Mouse (Mus musculus) limb, embryonic 11.5 days (tissue): ENCODE measurements around the gene Wdfy3. TPM values are rescaled to one million over a fixed set of nuclear protein-coding genes. Genes with fewer than 3 reads are reported as not detected.

Source experiments
- ATAC-seq: fragments of 200-750 bp; cut with Nextera tagmentation; 2 replicates; pipeline ENCODE4 v1.8.0; 2017; ENCODE audit warnings: low read depth; ENCODE audit not compliant: insufficient number of reproducible peaks, low FRiP score, low TSS enrichment
- DNase-seq: peaks from one replicate; pipeline ENCODE4 v3.0.0-alpha.2; 2015; ENCODE audit warnings: low spot score
- H3K27ac ChIP-seq: fragments of 300-500 bp; sonication (generic); replicated peaks from 2 replicates; pipeline ENCODE4 v1.5.1; 2014; ENCODE audit warnings: low read depth, mild to moderate bottlenecking, low read length
- H3K27me3 ChIP-seq: fragments of 300-500 bp; sonication (generic); 2 replicates; pipeline ENCODE4 v1.6.1; 2014; ENCODE audit warnings: mild to moderate bottlenecking, low read length, mixed read lengths; ENCODE audit not compliant: control insufficient read depth, insufficient read depth
- H3K36me3 ChIP-seq: fragments of 300-500 bp; sonication (generic); 2 replicates; pipeline ENCODE4 v1.6.1; 2014; ENCODE audit warnings: mild to moderate bottlenecking, low read length, moderate library complexity, mixed read lengths; ENCODE audit not compliant: control insufficient read depth, insufficient read depth
- H3K4me1 ChIP-seq: fragments of 300-500 bp; sonication (generic); 2 replicates; pipeline ENCODE4 v1.6.1; 2014; ENCODE audit warnings: low read length, mixed read lengths; ENCODE audit not compliant: control insufficient read depth, insufficient read depth
- H3K4me2 ChIP-seq: fragments of 300-500 bp; sonication (generic); 2 replicates; pipeline ENCODE4 v1.6.1; 2014; ENCODE audit warnings: low read depth, mild to moderate bottlenecking, moderate library complexity; ENCODE audit not compliant: severe bottlenecking
- H3K4me3 ChIP-seq: fragments of 300-500 bp; sonication (generic); 2 replicates; pipeline ENCODE4 v1.5.1; 2014; ENCODE audit warnings: low read depth, low read length
- H3K9ac ChIP-seq: fragments of 300-500 bp; sonication (generic); 2 replicates; pipeline ENCODE4 v1.6.1; 2014; ENCODE audit warnings: mild to moderate bottlenecking, low read length
- H3K9me3 ChIP-seq: fragments of 300-500 bp; sonication (generic); 2 replicates; pipeline ENCODE4 v1.6.1; 2016; ENCODE audit warnings: low read length; ENCODE audit not compliant: control insufficient read depth
- WGBS: fragments of 180-500 bp; shearing (Covaris S2); extraction: QIAGEN DNeasy Blood & Tissue Kit; methylation state at CpG from one replicate; pipeline ENCODE4 v1.1.7; 2014; 5-methylcytosine and 5-hydroxymethylcytosine counted together
- polyA plus RNA-seq: library from polyadenylated mRNA; unstranded; fragments of >200 nt; fragmentation: Nextera tagmentation; extraction: Ambion mirVana; gene quantifications from 2 replicates; pipeline ENCODE4 v1.2.1, GENCODE M21; 2014

The Wdfy3 gene
- polyA plus RNA-seq, 1 experiment from 2014 or later = 16.5 TPM

- no peaks in the 10 kb centered on the region for H3K9me3 ChIP-seq
- H3K4me1 ChIP-seq = no peaks in the 10 kb centered on the region
- H3K4me3 ChIP-seq = no peak overlapping the region
- H3K27me3 ChIP-seq = no peaks in the 10 kb centered on the region
- no peak overlapping the region for H3K27ac ChIP-seq
- ATAC-seq (no peak), DNase-seq (no peak)
- H3K9ac ChIP-seq = no peak overlapping the region
- H3K4me2 ChIP-seq = no peak overlapping the region
- WGBS = 77% methylated on average over 3 of the region's 3 CpGs
- no peaks in the 10 kb centered on the region for H3K36me3 ChIP-seq
Observed at GRCm38 (mm10) chr5:102003371-102003770, 66.3 kb downstream of the Wdfy3 start.

- WGBS = 84% methylated on average over 8 of the region's 8 CpGs
- ATAC-seq (no peak), DNase-seq (no peak)
- H3K4me2 ChIP-seq = no peak overlapping the region
- no peak overlapping the region for H3K9ac ChIP-seq
- H3K9me3 ChIP-seq = no peaks in the 10 kb centered on the region
- no peak overlapping the region for H3K4me3 ChIP-seq
- H3K36me3 ChIP-seq = no peaks in the 10 kb centered on the region
- H3K4me1 ChIP-seq = no peaks in the 10 kb centered on the region
- H3K27ac ChIP-seq = no peak overlapping the region
- H3K27me3 ChIP-seq = no peaks in the 10 kb centered on the region
Observed at GRCm38 (mm10) chr5:102001026-102001425, 68.7 kb downstream of the Wdfy3 start.

GRCm38 (mm10) chr5:101998971-101999370, 70.8 kb downstream of the Wdfy3 start:
- 68% methylated on average over 6 of the region's 6 CpGs for WGBS
- ATAC-seq (no peak), DNase-seq (no peak)
- Histone ChIP-seq H3K9ac (no peak overlapping the region), H3K9me3 (no peaks in the 10 kb centered on the region), H3K27me3 (no peaks in the 10 kb centered on the region), H3K4me3 (no peak overlapping the region), H3K4me2 (no peak overlapping the region), H3K27ac (no peak overlapping the region), H3K36me3 (no peaks in the 10 kb centered on the region), H3K4me1 (no peaks in the 10 kb centered on the region)

- no peaks in the 10 kb centered on the region for H3K9me3 ChIP-seq
- DNase-seq (no peak), ATAC-seq (no peak)
- no peaks in the 10 kb centered on the region for H3K4me1 ChIP-seq
- 91% methylated on average over 11 of the region's 11 CpGs for WGBS
- H3K9ac ChIP-seq = no peak overlapping the region
- H3K36me3 ChIP-seq = no peaks in the 10 kb centered on the region
- no peaks in the 10 kb centered on the region for H3K27me3 ChIP-seq
- no peak overlapping the region for H3K27ac ChIP-seq
- no peak overlapping the region for H3K4me3 ChIP-seq
- H3K4me2 ChIP-seq = no peak overlapping the region
Observed at GRCm38 (mm10) chr5:101996036-101996735, 73.5 kb downstream of the Wdfy3 start.

GRCm38 (mm10) chr5:101995451-101995995, 74.2 kb downstream of the Wdfy3 start:
- H3K4me3 ChIP-seq = no peak overlapping the region
- H3K9me3 ChIP-seq = no peaks in the 10 kb centered on the region
- H3K9ac ChIP-seq = no peak overlapping the region
- no peaks in the 10 kb centered on the region for H3K27me3 ChIP-seq
- ATAC-seq (no peak), DNase-seq (no peak)
- no peak overlapping the region for H3K27ac ChIP-seq
- H3K36me3 ChIP-seq = no peaks in the 10 kb centered on the region
- H3K4me2 ChIP-seq = no peak overlapping the region
- no peaks in the 10 kb centered on the region for H3K4me1 ChIP-seq
- whole genome bisulfite sequencing = 83% methylated on average over 3 of the region's 3 CpGs

- Histone ChIP-seq H3K36me3 (no peaks in the 10 kb centered on the region; the same call in 1 of the 2 replicates), H3K27ac (no peak overlapping the region), H3K9me3 (no peaks in the 10 kb centered on the region), H3K9ac (no peak overlapping the region), H3K4me3 (no peak overlapping the region), H3K27me3 (no peaks in the 10 kb centered on the region), H3K4me1 (no peaks in the 10 kb centered on the region), H3K4me2 (no peak overlapping the region)
- ATAC-seq (no peak), DNase-seq (no peak)
- WGBS = 63% methylated on average over 5 of the region's 5 CpGs
Observed at GRCm38 (mm10) chr5:101993996-101994395, 75.7 kb downstream of the Wdfy3 start.

GRCm38 (mm10) chr5:101992969-101993670, 76.6 kb downstream of the Wdfy3 start:
- WGBS = 96% methylated on average over 7 of the region's 7 CpGs
- no peak overlapping the region for H3K4me2 ChIP-seq
- no peak overlapping the region for H3K27ac ChIP-seq
- H3K9ac ChIP-seq = no peak overlapping the region
- no peak for DNase-seq
- no peak overlapping the region for H3K4me3 ChIP-seq
- no peaks in the 10 kb centered on the region; the same call in 1 of the 2 replicates for H3K36me3 ChIP-seq
- no peaks in the 10 kb centered on the region for H3K4me1 ChIP-seq
- H3K9me3 ChIP-seq = no peaks in the 10 kb centered on the region
- no peaks in the 10 kb centered on the region for H3K27me3 ChIP-seq
- ATAC-seq = no peak

- no peak for ATAC-seq
- DNase-seq = no peak
- H3K4me1 ChIP-seq = no peaks in the 10 kb centered on the region
- no peak overlapping the region for H3K4me3 ChIP-seq
- 91% methylated on average over 7 of the region's 7 CpGs for WGBS
- no peaks in the 10 kb centered on the region for H3K27me3 ChIP-seq
- no peaks in the 10 kb centered on the region; the same call in 1 of the 2 replicates for H3K36me3 ChIP-seq
- no peak overlapping the region for H3K9ac ChIP-seq
- no peak overlapping the region for H3K27ac ChIP-seq
- no peak overlapping the region for H3K4me2 ChIP-seq
- H3K9me3 ChIP-seq = no peaks in the 10 kb centered on the region
Observed at GRCm38 (mm10) chr5:101990298-101990845, 79.3 kb downstream of the Wdfy3 start.
